Mouse (Mus musculus) ovary, postnatal 36 days (tissue): Measurements from ENCODE around the gene Oit3.

Experiments used
- DNase-seq: peaks from one replicate; pipeline ENCODE4 v3.0.0; 2022; ENCODE audit warnings: low spot score, mixed read lengths

Gene Oit3

DNA sequence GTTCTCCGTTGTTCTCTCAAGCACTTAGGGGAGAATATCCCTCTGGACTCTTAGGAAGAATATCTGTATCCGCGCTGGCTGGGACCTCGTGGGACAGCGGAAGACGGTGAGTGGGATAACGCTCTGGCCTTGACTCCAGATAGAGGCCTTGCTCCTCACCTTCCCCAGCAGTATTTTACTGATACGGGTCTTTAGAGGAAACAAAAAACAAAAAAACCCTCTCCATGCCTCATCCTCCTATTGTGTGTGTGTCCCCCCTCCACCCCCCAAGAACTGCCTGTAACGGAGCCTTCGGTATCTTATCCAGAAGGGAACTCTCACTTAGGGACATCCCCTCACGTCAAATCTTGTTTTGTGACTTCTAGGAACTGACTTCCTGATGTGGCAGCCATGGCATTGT lies at the start of gene Oit3:
Oit3 (minus strand) TSS at position 44 of the 400 bp plus-strand sequence.
- DNase-seq, result no peak

DNA sequence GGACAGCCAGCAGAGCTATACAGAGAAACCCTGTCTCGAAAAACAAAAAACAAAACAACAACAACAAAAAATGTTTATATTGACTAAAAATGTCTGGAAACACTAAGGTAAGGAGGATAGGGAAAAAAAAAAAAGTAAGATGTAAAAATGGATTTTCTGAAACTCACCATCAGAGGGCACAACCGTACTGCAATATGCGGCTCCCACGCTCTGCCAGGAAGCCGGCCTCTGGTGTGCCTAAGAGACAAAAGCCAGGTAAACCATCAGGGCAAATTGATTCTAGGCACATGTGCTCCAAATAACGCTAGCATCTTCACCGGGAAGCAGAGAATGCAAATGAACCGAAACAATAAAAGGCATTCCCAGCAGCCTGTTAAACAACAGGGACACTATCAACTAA lies 49.3 kb upstream of the Oit3 start:
- no peak for DNase-seq

DNA sequence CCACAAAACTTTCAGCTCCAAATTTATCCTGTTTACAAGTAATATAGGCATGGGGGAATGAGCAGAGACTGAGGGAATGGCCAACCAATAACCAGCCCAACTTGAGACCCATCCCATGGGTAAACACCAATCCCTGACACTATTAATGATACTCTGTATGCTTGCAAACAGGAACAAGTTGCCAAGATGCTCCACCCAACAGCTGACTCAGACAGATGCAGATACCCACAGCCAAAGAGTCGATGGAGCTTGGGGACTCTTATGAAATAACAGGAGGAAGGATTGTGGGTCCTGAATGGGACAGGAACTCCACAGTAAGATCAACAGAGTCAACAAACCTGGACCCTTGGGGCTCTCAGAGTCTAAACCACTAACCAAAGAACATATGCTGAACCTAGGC lies 47.8 kb upstream of the Oit3 start:
- DNase-seq, result no peak

DNA sequence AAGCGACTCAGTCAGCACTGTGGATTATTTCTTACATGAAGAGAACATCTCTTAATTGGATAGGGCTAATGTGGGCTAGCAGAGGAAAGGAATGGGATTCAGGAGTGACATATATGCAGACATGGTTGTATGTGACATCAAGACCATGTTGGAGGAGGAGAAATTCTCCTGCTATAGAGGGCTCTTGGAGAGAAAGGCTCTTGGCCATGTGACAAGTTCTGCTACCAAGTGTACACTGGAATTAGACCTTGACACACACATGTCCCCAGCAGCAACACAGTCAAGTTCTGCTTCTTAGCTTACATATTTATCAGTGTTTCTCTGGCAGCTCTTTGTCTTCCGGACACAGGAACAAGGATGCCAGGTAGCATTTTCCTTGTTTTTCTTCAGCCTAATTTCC lies 45.8 kb upstream of the Oit3 start:
- DNase-seq, result no peak

DNA sequence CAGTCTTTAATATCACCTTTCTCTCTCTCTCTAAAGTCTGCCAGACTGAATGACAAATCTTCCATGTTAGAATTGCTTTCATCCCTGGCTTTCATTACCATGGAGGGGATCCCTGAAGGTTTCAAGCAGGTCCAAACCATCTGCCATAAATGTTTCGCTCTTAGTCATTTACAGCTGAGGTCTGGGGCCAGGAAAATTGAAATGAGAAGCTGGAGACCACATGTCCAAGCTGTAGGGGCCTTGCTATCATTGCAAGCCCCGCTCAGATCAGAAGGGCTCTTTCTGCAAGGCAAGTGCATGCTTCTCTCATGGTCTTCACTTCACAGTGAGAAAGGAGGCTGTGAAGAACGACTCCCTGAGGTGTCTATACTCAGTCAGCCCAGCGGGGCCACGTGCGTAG lies 42.7 kb upstream of the Oit3 start:
- DNase-seq, result no peak

DNA sequence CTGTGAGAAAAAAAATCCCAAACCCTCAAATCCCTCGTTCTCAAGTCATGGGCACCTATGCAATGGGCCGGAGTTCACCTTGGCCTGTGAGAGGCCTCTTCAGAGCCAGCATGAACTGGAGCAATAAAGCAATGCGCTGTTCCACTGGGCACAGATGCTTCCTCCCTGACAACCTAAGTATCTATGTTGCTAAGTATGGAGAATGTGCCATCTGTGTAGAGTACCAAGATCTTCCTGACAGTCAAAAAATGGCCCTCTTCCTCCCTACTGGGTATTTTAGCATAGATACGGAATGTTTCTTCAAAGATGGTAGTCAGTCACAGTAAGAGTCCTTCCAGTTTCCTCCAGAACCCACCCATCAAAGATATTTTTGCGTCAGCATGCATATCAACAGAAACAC lies 39.8 kb upstream of the Oit3 start:
- DNase-seq, result no peak

DNA sequence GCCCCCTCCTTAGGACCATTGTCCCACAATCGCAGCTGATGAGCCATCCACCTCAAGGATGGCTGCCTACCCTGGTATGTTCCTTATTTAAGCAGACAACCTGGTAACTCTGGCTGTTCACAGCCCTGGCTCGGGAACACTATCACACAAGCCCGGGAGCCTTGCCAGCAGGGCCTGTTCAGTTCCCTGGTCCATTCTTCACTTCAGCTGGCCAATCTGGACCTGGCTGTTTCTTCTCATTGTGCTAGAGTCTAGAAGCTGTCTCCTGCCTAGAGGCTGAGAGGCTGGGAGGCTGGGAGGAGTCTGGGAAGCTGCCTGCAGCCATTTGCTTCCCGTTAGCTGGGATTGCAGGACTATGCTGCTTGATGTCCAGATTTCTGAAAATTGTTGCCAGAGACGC lies 28.9 kb upstream of the Oit3 start:
- no peak for DNase-seq

DNA sequence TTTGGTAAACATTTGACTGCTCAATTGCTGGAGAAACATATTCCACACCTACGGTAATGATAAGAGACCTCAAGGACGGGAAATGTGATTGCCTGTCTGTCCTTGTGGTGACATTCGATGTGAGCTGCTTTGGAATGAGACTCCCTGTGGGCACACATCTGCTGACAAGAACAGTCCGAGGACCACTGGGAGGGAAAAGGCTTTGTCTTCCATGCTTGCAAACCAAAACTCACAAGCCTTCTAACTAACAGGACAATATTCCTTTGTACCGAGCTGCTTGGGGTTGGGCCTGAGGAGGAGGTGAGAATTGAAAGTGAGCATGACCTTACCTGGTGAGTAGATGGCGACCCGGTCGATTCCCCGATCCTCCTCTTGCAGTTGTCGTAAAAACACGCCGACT lies 25.7 kb upstream of the Oit3 start:
- no peak for DNase-seq

DNA sequence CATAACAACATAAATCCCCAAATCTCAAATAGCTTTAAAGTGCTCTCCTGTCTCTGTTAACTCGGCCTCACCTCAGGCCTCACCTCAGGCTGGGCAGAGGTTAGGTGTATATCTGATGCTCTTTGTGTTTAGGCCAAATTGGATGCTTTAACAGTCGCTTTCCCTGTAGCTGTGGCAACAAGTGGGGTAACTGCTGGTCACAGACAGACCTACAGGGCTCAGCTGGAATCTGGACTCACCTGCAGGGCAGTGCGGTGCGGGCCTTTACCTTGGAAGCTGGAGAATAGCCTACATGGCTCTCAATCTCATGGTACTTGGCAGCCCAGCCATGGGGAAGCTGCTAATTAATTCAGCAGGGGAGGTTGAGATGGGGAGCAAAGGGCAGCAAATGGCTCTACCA lies 25.0 kb upstream of the Oit3 start:
- DNase-seq, result no peak

DNA sequence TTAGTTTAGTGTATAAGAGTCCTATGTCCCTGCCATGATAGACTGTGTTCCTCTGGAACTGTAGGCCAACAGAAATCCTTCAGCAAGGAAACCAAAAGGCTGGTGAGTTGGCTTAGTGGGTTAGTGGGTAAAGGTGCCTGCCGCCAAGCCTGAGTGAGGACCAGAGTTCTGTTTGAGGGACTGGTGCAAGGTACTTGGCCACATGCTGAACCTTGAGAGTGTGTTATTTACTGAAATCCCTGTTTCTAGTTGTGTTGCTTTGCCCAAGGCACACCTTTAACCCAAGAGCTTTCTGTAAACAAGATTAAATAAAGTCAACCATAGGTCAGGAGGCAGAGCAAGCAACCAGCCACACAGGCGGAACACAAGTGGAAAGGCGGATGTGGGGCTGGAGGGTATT lies 24.0 kb upstream of the Oit3 start:
- DNase-seq, result no peak

DNA sequence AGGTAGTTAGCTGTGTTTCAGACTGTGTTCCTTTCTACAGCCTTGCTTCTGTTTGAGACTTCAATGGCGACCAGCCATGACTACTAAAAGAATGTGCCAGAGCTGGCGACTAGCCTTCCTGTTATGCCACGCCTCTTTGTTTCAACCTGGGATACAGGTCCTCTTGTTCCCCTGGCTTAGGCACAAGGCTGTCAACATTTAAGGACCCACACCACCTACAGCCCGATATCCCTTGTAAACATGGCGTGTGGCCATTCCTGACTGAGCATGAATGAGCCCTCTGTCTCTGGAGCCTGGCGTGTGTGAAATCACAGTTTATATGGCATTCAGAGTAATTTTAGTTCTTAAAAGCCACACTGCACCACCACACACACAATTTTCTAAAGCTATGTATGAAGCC lies 20.7 kb upstream of the Oit3 start:
- DNase-seq, result no peak

DNA sequence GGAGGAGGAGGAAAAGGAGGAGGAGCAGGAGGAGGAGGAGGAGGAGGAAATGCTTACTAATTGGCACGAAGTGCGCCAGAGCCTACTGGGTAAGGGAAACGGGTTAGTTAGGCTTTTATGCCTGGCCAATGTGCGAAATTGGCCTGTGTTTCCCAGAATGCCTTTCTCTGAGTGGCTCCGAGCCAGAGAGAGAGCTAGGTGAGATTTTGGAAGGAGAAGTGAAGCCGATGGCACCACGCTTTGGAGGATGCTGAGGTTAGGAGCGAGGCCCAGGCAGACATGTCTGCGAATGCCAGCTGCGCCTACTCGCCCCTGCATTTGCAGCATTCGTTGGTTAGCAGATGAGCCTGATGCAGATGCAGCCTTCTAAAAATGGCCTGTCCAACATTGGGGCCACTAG lies 18.2 kb upstream of the Oit3 start:
- DNase-seq, result no peak

DNA sequence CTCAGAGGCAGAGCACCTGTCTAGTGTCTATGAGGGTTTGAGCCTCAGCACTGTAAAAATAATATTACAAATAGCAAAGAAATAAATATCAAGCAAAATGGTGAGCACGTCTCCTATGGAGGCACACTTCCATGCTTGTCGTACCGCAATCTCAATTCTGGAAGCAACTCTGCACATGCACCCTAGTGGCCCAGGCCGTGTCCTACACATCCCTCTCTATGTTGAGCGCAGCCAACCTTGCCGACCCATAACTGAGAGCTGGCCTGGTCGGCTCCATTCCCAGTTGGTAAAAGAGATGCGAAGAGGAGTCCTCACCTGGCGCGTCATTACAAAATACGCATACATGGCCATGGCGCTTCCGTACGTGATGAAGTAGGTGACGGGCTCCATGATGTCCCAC lies 13.1 kb upstream of the Oit3 start:
- DNase-seq, result no peak

DNA sequence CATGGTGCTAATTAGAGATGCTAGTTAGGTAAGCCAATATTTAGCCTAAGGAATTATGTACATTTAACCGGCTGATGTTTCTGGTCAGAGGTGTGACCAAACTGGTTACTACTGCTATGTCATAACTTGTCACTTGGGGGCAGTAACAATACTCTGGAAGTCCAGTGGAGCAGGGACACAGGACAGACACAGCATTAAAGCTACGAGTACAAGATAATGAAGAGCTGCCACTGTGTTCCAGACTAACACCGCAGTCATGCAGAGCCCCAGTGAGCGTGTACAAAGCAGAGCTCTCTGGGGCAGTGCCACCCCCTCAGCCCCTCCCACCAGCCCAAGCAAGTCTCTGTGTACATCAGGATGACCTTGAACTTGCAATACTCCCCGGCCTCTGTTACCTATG lies 10.3 kb upstream of the Oit3 start:
- no peak for DNase-seq

DNA sequence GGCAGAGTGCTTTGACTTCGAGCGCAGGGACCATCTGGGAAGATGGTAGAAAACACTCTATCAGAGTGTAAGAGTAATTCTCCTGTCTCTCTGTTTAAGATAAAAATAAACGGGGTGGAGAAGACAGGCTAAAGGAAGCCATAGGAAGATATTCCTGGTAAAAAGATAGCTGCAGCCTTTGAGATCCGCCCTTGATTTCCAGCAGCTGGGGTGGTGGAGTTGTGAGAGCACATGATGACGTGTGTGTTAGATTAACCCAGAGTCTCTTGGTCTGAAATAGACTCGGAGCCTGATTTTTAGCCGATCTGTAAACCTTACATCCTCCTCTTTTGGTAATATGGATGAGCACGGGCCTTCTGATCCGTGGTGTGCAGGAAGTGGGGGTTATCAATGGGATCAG lies 6.0 kb upstream of the Oit3 start:
- DNase-seq, result no peak

DNA sequence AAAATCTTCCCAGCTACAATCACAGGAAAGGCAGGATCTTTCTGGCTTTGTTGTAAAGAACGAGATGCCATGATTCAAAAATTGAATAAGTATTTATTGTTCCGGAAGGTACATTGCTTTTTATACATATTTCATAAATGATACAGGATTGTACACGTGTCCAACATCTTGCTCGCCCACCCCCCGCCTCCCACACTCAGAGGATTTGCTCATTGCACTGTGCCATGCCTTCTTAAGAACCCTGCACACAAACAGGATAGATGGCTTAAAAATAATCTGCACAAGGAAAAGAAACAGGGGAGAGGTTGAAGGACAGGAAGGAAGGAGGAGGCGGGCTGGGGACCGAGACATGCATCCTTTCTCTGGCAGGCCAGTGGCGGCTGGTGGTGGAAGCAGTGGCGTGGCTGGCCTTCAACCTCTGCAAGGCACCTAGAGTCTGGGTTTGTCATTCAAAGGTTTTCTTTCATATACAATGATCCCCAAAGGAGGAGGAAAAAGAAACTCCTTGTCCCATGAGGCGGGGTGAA lies 5.4 kb upstream of the Oit3 start:
- DNase-seq, result no peak

DNA sequence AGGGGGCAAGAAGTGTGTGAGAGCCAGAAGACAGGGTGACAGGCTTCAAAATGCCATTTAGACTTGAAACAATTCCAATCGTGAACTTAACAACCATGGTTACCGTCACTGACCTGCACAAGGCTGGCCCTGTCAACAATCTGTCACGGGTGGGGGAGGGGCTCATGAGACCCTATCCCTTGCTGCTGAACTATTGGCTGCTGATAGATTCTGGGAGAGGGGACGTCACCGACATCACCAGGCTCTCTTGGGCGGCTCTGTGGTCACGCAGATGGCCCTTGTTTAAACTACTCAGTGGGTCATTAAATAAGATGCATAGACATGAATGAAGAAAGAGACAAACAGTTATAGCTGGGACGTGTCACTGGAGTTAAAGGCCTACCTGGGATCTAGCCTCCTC lies 3.1 kb upstream of the Oit3 start:
- DNase-seq, result no peak

DNA sequence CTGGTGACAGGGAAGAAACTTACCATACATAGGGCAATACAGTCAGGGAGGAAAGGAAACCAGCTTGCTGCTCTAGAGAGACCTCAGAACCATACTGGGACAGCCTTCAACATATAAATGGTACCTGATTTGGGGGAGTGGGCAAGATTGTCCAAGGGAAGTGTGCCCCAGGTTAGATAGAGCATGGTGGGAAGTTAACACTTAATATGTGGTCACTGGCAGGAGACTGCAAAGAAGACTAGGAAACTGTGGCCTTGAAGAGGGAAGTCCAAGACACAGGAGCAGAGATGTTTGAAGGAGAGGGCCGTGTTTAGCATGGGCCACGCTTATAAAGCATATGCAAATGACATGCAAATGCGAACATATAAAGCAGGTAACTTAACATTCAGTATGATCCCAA lies 2.5 kb upstream of the Oit3 start:
- no peak for DNase-seq

DNA sequence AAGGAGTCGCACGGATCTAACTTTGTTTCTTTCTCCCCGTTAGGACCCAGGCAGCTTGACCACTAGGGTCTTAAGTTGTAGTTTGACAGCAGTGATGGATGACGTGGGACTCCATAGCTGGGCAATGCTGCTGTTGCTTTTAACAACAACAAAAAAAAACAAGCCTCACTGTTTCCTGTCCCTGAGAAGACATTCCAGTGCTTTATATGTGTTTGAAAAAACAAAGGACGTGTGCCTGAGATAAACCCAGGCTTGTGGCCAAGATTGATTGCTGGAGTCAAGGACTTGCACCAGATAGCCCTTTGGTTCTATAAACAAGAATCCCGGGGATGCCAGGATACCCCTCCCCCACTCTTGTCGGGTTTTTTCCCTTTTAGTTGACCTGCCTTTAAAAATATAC lies 1.6 kb upstream of the Oit3 start:
- DNase-seq, result peak; percentile 38

DNA sequence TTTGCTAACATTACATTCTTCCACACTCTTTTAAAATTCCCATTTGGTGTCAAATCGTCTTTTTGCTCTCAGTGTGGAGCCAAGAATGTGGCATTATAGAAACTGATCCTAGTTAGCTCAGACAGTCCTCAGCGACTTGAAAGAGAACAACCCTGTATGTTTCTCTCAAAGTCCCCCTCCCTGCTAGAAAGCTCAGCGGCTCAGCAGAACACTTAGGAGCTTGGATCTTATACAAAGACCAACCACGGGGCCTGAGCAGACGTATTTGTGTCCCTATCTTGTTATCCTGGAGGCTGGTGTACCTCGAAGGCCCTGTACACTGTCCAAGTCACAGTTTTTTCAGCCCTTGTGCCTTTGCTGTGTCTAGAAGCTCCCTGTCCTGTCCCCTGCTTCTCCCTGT lies 1.4 kb downstream of the Oit3 start:
- DNase-seq, result no peak

DNA sequence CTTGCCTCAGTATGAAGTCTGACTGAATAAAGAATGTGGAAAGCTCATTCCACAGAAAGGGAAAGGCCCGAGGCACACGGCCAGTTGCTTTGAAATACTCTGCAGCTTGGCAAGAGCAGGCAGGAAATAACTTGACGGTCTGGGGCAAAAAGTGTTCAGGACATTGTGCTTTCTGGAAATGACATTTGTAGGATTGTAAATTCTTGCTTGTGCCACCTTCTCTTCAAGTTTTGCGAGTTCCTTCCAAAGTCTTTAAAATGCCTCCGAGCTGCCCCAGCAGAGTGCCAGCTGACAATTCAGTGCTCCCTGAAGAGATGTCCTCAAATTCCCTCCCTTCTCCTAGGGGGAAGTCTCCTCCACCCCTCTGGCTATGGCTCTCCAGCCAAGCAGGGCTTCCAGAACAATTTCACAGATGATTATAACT lies 2.1 kb downstream of the Oit3 start:
- DNase-seq, result peak; percentile 24

DNA sequence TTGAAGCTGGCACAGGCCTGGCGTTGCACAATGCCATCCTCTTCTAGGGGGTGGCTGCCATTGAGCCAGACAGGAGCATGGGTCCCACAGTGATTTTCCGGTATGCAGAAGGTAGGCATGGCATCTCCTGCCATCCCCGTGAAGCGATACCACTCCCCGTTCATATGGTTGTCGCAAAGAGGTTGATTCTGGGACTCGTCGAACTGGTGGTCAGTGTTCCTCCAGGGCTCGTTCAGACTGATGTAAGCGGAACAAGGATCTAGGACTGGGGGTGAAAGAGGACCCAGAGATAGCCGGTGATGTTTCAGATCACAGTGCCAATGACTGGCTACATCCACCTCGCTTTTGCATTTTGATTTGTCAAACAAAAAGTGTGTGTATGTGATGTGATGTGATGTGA lies 2.9 kb downstream of the Oit3 start:
- DNase-seq, result no peak

DNA sequence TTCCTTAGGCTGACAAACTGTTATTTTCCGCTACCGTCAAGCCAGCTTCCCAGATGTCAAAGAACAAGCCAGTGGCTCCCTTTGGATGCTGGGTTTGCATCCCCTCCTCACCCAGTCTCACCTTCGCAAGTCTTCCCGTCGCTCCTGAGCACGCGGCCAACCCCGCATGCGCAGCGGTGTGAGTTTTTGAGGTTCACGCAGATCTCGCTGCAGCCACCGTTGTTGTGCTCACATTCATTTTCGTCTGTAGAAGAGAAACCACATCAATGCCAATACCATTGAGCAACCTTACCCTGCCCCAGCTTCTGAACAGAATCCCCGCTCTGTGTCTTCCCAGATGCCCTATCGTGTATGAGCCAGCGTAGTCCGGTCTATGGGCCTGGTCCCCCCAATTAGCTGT lies 5.8 kb downstream of the Oit3 start:
- DNase-seq, result no peak

DNA sequence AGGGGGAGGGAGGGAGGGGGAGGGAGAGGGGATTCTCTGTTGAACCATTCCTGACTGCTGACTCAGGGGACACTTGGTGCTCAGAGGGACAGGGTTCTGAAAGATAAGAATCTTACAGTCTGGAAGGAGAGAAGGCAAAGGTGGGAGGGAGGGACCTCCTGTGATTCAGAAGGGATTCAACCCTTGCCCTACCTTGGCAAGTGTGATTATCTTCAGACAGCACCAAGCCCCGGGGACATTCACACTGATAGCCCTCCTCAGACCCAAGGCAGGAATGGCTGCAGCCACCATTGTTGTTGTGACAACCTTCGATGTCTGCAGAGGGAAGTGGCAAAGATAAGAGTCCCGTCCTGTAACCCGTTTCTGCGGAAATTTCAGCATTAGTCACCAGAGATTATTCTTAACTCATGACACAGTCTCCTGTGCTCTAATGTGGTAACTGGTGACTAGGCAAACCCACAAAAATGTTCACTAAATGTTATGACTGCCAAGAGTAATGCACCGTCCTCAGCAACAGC lies 10.8 kb downstream of the Oit3 start:
- no peak for DNase-seq
